Mouse (Mus musculus): ENCODE measurements at regions not wholly inside any gene's neighbourhood (a gene's known extent, or its start where the extent isn't known, plus 50 kb on each side); places are given as distances from the start of the nearest gene placed in this dataset.

- Histone ChIP-seq H3K27ac (ENCODE audit: control insufficient read depth, insufficient read depth, low read depth, low read length) (no peak overlapping the region), H3K36me3 (ENCODE audit: control insufficient read depth, insufficient read depth, low read length) (no peaks in the 10 kb centered on the region), H3K4me1 (ENCODE audit: control insufficient read depth, insufficient read depth, low read length) (no peaks in the 10 kb centered on the region), H3K4me3 (ENCODE audit: control insufficient read depth, low read depth, low read length) (no peak overlapping the region), H3K27me3 (ENCODE audit: control insufficient read depth, insufficient read depth, low read length) (no peaks in the 10 kb centered on the region)
- TF ChIP-seq POLR2A (IDR thresholded peaks at IDR 0.05; ENCODE audit: control insufficient read depth, low read depth, low read length) (no peak), CTCF (IDR thresholded peaks at IDR 0.05; ENCODE audit: control insufficient read depth, insufficient read depth, insufficient replicate concordance, low read depth, low read length) (no peak)
These were observed 171.6 kb upstream of the Egfl6 start for GRCm38 (mm10) chrX:166757152-166757551.

GRCm38 (mm10) chrX:166754967-166755654 lies 169.6 kb upstream of the Egfl6 start:
- H3K4me1 ChIP-seq (ENCODE audit: control insufficient read depth, insufficient read depth, low read length) = no peaks in the 10 kb centered on the region
- H3K27me3 ChIP-seq (ENCODE audit: control insufficient read depth, insufficient read depth, low read length) = no peaks in the 10 kb centered on the region
- H3K36me3 ChIP-seq (ENCODE audit: control insufficient read depth, insufficient read depth, low read length) = no peaks in the 10 kb centered on the region
- TF ChIP-seq POLR2A (IDR thresholded peaks at IDR 0.05; ENCODE audit: control insufficient read depth, low read depth, low read length) = no peak
- TF ChIP-seq CTCF (IDR thresholded peaks at IDR 0.05; ENCODE audit: control insufficient read depth, insufficient read depth, insufficient replicate concordance, low read depth, low read length) = no peak
- no peak overlapping the region for H3K27ac ChIP-seq (ENCODE audit: control insufficient read depth, insufficient read depth, low read depth, low read length)
- no peak overlapping the region for H3K4me3 ChIP-seq (ENCODE audit: control insufficient read depth, low read depth, low read length)

GRCm38 (mm10) chrX:166749055-166749679 lies 163.6 kb upstream of the Egfl6 start:
- H3K27ac ChIP-seq (ENCODE audit: control insufficient read depth, insufficient read depth, low read depth, low read length) = no peak overlapping the region
- no peak for TF ChIP-seq POLR2A (IDR thresholded peaks at IDR 0.05; ENCODE audit: control insufficient read depth, low read depth, low read length)
- no peak for TF ChIP-seq CTCF (IDR thresholded peaks at IDR 0.05; ENCODE audit: control insufficient read depth, insufficient read depth, insufficient replicate concordance, low read depth, low read length)
- no peaks in the 10 kb centered on the region for H3K27me3 ChIP-seq (ENCODE audit: control insufficient read depth, insufficient read depth, low read length)
- H3K4me3 ChIP-seq (ENCODE audit: control insufficient read depth, low read depth, low read length) = no peak overlapping the region
- H3K4me1 ChIP-seq (ENCODE audit: control insufficient read depth, insufficient read depth, low read length) = no peaks in the 10 kb centered on the region
- H3K36me3 ChIP-seq (ENCODE audit: control insufficient read depth, insufficient read depth, low read length) = no peaks in the 10 kb centered on the region

- no peaks in the 10 kb centered on the region for H3K4me1 ChIP-seq (ENCODE audit: control insufficient read depth, insufficient read depth, low read length)
- no peak overlapping the region for H3K27ac ChIP-seq (ENCODE audit: control insufficient read depth, insufficient read depth, low read depth, low read length)
- TF ChIP-seq POLR2A (IDR thresholded peaks at IDR 0.05; ENCODE audit: control insufficient read depth, low read depth, low read length) = no peak
- TF ChIP-seq CTCF (IDR thresholded peaks at IDR 0.05; ENCODE audit: control insufficient read depth, insufficient read depth, insufficient replicate concordance, low read depth, low read length) = no peak
- H3K27me3 ChIP-seq (ENCODE audit: control insufficient read depth, insufficient read depth, low read length) = no peaks in the 10 kb centered on the region
- H3K4me3 ChIP-seq (ENCODE audit: control insufficient read depth, low read depth, low read length) = no peak overlapping the region
- H3K36me3 ChIP-seq (ENCODE audit: control insufficient read depth, insufficient read depth, low read length) = no peaks in the 10 kb centered on the region
These were observed 145.8 kb upstream of the Egfl6 start for GRCm38 (mm10) chrX:166731354-166731753.

DNA sequence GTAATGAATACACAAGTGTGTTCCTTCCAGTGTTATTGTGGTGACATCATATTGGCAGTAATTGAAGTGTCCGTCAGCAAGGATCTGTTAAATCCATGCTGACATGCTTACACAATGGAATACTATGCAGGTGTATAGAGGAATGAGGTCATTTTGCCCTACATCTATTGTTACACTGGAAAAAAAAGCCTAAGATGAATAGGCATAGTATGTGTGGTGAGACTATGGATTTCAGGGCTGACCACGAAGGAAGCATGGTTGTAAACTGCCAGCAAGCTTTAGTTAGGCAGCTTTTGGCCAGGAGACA lies 143.1 kb upstream of the Egfl6 start:
- Histone ChIP-seq H3K27me3 (ENCODE audit: control insufficient read depth, insufficient read depth, low read length) (no peaks in the 10 kb centered on the region), H3K27ac (ENCODE audit: control insufficient read depth, insufficient read depth, low read depth, low read length) (no peak overlapping the region), H3K36me3 (ENCODE audit: control insufficient read depth, insufficient read depth, low read length) (no peaks in the 10 kb centered on the region), H3K4me3 (ENCODE audit: control insufficient read depth, low read depth, low read length) (no peak overlapping the region), H3K4me1 (ENCODE audit: control insufficient read depth, insufficient read depth, low read length) (no peaks in the 10 kb centered on the region)
- TF ChIP-seq POLR2A (IDR thresholded peaks at IDR 0.05; ENCODE audit: control insufficient read depth, low read depth, low read length) (no peak), CTCF (IDR thresholded peaks at IDR 0.05; ENCODE audit: control insufficient read depth, insufficient read depth, insufficient replicate concordance, low read depth, low read length) (no peak)

- TF ChIP-seq POLR2A (IDR thresholded peaks at IDR 0.05; ENCODE audit: control insufficient read depth, low read depth, low read length) (no peak), CTCF (IDR thresholded peaks at IDR 0.05; ENCODE audit: control insufficient read depth, insufficient read depth, insufficient replicate concordance, low read depth, low read length) (no peak)
- no peak overlapping the region for H3K27ac ChIP-seq (ENCODE audit: control insufficient read depth, insufficient read depth, low read depth, low read length)
- H3K27me3 ChIP-seq (ENCODE audit: control insufficient read depth, insufficient read depth, low read length) = no peaks in the 10 kb centered on the region
- H3K4me1 ChIP-seq (ENCODE audit: control insufficient read depth, insufficient read depth, low read length) = no peaks in the 10 kb centered on the region
- no peak overlapping the region for H3K4me3 ChIP-seq (ENCODE audit: control insufficient read depth, low read depth, low read length)
- no peaks in the 10 kb centered on the region for H3K36me3 ChIP-seq (ENCODE audit: control insufficient read depth, insufficient read depth, low read length)
These were observed 142.5 kb upstream of the Egfl6 start for GRCm38 (mm10) chrX:166727823-166728621.

DNA sequence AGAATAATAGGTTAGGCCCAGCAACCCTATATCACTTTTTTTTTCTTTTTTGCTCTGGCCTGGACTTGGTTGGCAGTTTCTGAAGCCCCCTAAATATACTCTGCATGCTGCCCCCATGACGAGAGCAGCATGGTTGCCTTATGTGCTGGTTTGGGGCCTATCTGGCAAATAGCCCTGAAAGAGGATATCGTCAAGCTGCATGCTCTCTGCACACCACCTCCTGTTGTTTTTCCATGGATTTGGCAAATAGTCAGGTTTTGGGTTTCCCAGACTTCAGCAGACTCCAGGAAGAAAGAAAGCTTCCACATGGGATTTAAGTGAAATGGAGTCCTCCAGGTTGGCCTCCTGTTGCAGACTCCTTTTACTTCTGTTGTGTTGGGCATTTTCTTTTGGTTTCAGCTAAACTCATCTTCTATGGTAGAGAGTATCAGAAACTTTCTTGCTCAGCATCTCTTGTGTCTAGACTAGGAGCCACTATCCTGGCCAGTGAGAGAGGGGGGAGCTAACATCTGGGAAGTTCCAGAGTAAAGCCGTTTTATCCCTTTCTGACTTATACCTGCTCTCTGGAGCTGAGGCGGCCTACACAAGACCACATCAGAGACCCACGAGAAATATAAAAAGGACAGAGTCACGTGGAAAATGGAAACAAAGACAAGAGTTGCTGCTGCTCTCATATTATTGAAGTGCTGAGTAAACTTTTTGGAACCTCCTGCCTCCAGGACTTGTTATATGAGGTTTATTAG lies 140.4 kb upstream of the Egfl6 start:
- no peak overlapping the region for H3K27ac ChIP-seq (ENCODE audit: control insufficient read depth, insufficient read depth, low read depth, low read length)
- H3K36me3 ChIP-seq (ENCODE audit: control insufficient read depth, insufficient read depth, low read length) = no peaks in the 10 kb centered on the region
- H3K27me3 ChIP-seq (ENCODE audit: control insufficient read depth, insufficient read depth, low read length) = no peaks in the 10 kb centered on the region
- no peak overlapping the region for H3K4me3 ChIP-seq (ENCODE audit: control insufficient read depth, low read depth, low read length)
- no peaks in the 10 kb centered on the region for H3K4me1 ChIP-seq (ENCODE audit: control insufficient read depth, insufficient read depth, low read length)
- TF ChIP-seq POLR2A (IDR thresholded peaks at IDR 0.05; ENCODE audit: control insufficient read depth, low read depth, low read length) (no peak), CTCF (IDR thresholded peaks at IDR 0.05; ENCODE audit: control insufficient read depth, insufficient read depth, insufficient replicate concordance, low read depth, low read length) (no peak)

All from testis, adult 2 months (tissue).